Mouse (Mus musculus) kidney, postnatal 10 days (tissue): ENCODE measurements at regions not wholly inside any gene's neighbourhood (a gene's known extent, or its start where the extent isn't known, plus 50 kb on each side); places are given as distances from the start of the nearest gene placed in this dataset.
"Not testable (repeated sequence)": the region's sequence is repeated elsewhere in the genome, so short reads cannot be mapped to it uniquely, and the experiment has no call there.

Source experiments
- DNase-seq: peaks from one replicate; pipeline ENCODE4 v3.0.0; 2021; ENCODE audit warnings: mixed read lengths

DNA sequence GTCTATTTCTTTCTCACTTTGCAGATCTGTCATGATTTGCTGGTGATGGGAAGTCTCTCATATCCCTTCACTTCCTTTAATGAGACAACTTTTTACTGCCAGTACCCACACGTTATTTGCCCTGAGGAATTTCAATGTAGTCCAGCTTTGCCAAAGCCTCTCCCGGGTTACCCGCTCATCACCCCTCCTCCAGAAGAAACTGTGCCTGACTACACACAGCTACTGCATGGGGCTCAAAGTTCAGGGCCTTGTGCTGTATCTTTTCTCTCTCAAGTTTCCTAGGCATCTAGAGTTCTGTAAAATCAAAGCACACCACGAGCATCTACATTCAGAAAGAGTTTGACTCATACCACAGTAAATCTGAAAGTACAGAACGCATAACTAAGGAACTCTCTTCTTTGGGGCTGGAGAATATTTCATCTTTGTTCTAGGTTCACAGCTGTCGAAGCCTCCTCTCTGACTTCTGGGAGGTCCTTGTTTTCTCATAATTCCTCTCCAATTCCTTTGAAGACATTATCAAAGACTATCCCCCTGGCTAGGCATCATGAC is 328.4 kb upstream of the Tmc3 start:
- DNase-seq: peak; percentile 36

DNA sequence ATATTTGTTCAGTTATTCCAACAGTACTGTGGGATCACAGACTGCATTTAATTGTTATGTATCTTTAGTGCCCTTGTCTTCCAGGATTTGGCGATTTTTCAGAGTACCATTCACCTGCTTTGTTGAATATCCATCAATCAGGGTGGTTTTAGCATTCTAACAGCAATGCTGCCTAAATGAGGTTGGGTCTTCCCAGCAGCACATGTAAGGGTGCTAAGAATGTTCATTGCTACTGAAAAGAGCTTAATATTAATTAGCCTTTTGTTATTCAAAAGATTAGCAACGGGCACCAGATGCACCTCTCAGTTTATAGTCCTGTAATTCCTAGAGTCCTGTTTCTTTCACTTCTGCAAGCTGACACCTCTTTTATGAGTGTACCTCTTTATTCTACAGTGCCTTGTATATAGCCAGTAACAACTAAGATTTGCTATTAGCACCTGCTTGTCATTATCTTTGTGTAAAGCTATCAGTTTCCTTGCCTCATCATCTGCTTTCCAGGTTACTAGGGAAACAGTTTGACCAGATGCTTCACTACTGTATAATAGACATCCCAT is 326.3 kb upstream of the Tmc3 start:
- DNase-seq: no peak

DNA sequence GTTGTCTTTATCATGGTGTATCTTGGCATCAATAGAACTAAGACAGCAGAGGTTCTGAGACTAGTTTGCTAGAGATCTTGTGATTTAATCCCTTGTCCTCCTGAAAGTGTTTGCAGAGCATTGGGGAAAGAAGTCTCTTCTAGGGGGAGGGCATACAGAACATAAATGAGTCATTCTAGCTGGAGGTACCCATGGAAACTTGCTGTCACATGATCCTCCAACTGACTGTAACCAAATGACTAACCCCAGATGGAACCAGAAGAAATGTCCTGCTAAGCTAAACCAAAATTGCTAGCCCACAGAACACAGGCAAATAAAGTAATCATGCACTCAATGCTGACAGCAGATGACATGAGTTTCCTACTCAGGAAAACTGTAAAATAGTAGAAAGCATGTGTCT is 323.2 kb upstream of the Tmc3 start:
- DNase-seq: no peak

DNA sequence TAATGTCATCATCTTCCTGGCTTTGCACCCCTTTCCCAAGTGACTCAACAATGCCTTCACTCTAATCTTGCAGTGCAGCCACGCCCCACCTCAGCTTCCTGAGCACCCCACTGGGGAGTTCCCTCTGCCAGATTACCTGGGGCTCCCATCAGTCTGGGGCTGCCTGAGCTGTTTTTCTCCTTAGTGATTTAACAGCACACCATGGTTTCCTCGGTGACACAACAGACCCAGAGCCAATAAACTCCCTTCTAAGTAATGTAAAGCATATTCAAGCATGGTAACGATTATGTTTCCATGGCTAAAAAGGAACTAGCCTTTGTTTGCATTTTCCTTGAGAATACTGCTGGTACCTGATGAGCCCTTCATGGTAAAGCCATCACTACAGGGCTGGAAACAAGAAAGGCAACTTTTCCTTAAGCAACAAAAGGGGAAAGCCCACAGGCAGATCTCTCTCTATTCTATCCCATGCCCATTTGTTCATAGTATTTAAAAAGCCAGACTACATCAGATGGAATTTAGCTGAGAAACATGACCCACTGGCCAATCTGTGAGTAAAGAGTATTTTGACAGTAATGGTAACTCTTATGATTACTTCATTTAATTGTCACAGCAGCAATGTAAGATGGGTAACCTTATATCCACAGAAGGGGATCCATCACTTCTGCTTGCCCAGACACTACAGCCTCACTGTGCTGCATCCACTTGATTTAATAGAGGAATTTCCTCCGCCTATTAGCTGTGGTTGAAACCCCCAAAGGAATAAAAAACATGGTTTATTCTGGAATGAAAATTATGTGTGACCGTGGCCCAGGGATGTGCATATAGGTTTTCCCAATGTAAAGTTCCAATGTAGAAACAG is 294.6 kb upstream of the Tmc3 start:
- DNase-seq: no peak

DNA sequence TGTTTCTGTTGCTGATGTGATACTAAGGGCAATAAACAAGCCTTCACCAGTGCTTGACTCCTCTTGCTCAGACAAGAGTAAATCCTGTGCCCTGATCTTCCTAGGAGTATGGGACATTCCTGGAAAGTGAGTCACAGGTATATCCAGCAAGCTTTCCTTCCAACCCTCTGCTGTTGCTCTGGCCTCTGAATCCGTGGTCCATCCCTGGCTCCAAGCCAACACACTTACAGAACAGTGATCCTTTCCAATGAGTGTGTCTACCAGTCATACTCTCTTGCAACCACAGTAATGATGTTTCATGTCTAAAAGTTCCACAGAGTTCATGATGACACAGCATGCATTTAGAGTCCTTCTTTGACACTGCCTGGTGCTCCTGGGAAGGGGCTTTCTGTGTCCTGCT is 277.6 kb upstream of the Tmc3 start:
- DNase-seq: no peak

DNA sequence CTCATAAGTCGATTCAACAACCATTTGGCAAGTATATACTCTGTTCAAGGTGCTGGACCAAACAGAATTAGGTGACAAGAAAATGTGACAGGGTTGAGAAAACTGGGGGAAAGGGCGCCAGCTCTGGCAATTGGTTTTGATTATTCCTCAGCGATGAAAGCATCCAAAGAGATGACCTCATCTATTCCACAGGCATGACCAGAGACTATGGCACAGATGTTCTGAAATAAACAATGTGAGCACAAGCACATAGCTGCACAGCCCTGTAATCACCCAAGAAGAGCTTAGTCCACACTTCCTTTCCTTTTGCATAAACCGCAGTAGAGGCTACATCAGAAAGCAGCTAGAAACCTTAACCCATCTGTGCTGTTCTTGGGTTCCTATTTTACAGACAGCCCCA is 272.6 kb upstream of the Tmc3 start:
- no peak for DNase-seq

DNA sequence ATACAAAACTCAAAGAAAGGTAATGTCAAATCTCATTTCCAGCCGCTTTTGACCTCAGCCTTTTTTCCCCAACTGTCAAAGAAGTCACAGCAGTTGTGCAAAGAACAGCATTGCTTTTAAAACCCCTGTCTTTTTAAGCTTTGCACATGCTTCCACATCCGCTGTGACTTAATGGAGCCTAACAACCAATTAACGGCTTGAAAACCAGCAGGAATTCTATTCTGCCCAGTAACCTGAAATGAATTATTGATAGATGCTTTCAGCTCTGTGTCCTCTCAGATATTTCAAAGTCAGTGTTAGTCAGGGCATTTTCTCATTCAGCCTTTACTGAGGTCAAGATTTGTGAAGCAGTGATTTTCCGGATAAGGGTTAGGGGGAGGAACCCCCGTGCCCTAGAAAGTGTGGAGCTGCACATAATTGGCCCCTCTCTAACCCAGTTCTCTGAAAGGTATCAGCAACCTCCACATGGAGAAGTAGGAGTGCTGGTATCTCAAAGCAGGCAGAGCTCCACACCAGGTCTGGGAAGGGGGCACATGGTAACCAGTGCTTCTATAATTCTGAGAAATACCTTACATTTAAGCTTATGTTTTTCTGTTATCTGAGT is 254.8 kb upstream of the Tmc3 start:
- DNase-seq: no peak

DNA sequence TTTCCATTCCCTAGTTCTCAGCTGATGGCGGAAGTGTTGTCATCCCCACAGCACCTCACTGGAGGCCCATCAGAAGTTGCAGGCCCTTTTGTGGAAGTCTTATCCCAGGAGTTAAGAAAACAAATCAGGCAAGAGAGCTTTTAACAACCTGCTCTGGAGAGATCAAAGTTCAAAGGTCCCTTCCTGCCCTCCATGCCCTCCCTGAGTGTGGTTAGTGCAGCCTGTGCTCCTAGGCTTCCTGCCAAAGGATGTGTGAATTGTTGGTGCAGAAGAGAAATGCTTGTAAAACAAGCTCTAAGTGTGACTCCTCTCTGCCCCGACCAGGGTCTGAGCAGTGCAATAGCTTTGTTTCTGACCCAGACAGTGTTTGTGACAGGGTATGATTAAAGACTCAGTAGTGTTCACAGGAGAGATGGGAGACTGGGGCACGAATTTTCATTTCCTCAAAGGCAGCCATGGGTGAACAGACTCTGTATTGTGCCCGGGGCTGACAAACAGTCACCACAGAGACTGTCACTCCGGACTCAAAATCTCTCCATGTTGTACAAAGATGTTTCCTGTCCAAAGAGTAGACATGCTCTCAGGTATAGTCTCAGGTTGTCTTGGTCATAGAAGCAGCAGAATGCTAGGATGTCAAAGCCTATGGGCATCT is 237.5 kb upstream of the Tmc3 start:
- peak; percentile 32 for DNase-seq

DNA sequence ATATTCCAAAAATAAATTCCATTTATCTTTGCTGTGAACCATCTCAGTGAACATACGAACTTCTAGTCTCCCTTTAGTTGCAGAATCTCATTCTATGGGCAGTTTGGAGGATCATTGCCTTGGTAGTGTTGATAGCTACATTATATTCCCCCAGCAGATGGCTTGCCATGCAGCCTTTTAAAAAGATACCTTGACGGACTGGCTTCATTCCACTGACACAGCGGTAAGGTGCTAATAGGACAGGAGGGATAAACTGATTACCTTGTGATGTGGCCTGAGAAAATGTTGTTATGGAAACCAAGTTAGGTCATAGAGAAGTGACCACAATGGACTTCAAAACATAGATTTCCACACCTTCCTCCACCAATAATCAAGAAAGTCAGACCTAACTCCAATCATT is 215.5 kb upstream of the Tmc3 start:
- no peak for DNase-seq

DNA sequence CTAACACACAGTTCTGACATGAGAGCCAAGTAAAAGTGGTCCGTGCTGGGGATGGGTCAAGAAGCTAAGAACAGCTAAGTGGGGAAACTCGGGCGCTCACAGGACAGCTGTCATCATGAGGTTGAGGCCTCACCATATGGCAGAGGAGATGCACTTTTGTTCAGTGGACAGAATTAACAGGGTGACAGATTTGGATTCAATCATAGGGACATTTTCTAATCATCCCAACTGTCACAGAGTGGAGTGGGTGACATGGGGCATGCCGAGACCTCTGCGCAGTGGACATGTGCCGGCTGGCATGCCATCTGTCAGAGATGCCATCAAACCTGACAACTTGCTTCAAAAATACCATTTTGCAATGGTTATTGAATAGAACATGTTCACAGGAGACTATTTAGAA is 215.1 kb upstream of the Tmc3 start:
- DNase-seq: no peak

DNA sequence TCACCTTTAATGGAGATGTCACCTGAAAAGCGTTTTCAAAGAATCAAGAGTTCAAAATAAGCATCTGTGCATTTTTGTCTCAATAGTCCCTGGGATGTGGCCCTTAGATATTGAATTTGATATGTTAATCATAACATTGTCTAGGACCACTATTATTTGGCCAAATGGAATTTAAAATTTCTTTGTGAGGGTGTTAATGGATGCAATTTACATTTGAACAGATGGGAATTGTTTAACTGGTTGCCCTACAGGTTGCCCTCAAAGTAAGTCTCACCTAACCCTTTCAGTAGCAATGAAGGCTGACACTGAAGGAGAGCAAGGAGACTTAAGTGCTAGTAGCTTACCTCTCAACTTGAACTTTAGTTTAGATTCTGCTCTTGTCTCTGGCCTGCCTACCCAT is 207.9 kb upstream of the Tmc3 start:
- no peak for DNase-seq

DNA sequence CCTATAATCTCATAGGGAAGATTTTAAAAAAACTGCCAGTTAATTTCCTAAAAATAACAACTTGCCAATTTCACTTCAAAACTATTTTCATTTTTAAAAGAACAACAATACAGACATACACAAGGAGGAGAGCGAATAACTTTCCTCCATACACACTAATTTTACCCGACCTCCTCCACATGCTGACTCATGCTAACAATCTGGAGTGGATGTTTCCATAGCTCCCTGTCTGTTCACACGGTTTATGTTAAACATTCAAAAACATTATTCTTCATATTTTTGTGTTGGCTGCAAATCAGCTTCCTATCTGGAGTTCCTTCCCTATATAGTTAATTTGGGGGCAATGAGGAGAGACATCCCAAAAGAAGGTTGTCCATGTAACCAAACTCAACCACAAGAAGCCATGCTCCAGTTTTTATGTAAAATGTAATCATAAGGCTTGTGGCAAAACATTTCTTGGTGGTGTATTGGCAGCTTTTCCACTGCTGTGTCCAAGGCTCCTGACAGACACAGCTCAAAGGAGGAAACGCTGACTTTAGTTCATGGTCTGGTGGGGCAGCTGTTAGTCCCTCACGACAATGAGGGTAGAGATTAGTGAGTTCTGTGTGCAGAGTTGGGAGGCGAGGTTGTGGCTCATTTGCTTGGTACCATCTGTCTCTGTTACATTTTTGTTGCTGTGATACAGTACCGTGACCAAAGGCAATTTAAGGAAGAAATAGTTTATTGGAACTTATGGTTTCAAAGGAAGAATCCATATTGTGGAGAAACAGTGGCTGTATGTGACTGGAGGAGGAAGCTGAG is 203.1 kb upstream of the Tmc3 start:
- no peak for DNase-seq

DNA sequence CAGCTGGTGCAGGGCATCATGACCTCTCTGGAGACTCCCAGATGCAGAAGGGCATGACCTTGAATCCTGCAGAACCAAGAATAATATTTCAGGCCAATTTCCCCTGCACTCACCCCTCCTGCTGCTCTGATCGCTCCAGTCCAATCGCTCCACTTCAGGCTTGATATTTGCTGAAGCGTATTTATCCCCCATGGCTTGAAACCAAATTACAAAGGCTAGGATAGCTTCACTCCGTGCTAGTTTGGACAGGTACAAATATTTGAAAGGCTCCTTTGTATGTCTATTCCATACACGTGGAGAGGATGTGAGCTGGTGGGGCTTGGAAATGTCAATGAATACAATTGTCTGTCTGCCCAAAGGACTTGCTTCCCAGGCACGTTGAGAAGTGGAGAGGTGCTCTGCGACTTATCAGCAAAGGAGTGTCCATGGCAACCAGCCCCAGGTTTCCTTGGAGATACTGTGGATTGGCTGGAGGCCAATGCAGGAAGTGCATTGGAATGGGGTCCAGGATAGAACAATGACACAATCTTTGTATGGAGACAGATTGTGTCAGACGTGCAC is 201.8 kb upstream of the Tmc3 start:
- DNase-seq: peak; percentile 36

DNA sequence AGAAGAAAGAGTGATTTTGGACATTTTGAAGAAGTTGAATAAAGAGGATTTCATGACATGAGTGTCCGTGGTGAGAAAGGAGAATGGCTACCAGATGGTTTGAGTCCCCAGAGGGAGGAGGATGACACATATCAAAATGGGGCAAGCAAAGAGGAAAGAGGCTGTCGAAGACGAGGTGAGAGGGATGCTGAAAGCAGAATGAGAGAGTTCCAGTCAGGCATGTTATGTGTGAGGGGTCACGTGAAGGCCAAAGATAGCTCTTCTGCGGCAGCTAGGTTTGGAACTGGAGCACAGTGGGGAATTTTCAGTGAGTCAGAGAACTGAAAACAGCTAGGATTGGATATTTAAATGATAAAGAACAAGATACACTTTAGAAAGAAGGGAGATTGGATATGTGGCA is 193.3 kb upstream of the Tmc3 start:
- DNase-seq: no peak

DNA sequence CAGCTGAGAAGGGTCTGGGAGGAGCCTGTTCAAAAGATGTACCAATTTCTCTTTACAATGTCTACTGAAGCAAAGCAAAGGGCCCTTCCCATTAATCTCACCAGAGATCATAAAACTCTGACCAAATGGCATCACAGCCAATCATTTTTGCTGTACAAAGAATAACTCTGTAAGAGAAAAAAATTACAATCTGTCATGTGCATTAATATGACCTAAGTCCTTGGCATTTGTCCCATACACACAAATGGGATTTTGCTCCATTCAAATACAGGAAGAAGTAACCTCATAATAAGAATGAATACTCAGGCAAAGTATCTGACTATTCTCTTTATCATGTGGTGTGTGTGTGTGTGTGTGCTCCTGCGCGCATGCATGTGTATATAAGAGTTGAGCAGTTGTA is 192.5 kb upstream of the Tmc3 start:
- DNase-seq: no peak

DNA sequence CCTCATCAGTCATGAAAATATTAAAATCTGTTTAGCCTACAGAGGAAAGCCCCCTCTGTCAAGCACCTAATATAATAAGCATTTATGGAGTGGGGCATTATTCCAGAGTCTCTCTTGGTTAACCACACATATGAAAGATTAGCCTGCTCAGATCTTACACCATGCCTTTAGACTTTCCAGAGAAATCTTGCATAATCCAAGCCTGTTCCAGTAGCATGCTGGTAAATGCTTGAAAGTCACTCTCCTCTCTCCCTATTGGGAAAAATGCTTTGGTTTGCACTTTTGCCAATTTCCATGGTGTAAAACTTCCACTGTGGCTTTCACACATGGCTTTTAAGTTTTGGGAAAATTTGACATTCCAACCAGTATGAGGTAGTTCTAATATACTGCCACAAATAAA is 192.1 kb upstream of the Tmc3 start:
- no peak for DNase-seq

DNA sequence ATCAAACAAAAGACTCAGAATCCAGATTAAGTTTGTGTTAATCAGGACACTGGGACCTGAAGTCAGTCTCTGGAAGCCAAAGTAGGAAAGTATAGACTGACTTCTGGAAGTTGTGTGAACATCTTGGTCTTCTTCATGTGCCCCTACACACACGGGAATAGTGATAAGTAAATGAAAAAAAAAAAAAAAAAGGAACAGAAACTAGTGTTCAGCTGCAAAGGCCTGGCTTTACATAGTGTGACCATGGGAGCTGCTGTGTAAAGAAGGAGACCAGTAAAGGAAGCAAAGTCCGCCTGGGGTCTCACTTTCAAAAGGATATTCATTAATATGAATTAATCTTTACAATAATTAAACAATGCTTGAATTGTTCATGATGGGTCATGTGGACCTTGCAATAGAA is 190.6 kb upstream of the Tmc3 start:
- DNase-seq: no peak

DNA sequence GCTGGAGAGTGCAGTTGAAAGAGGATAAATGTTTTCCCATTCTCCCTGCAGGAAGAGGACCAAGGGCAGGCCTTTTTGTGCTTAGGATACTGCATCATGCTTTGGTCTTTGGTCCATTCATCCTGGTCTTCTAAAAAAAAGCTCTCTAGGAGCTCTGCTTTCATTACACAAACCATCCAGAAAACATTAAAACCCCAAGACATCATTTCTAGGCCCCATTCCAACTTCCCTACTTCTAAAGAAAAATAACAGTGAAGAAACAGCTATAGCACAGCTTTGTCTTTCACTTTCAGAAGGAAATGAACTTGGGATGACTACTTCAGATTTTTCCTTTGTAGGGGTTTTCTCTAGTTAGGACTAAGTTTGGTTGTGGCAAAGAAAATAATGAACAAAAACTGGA is 185.1 kb upstream of the Tmc3 start:
- DNase-seq: no peak

DNA sequence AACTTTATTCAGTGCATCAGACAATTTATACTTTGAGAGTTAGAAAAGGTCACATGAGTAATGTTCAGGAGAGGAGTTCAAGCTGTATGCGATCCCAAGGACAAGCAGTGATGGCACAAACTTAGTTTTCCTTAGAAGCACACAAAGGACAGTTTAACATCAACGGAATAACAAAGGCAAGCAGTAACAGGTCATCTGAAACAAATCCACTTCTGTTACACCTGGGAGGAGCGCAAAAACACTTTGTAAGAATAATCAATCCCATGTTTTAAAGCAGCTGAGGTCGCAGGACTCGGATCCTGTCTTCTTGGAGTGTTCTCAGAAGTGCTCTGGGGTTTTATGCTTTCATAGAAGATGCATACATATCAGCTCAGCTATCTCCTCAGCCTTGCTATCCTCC is 183.7 kb upstream of the Tmc3 start:
- no peak for DNase-seq

DNA sequence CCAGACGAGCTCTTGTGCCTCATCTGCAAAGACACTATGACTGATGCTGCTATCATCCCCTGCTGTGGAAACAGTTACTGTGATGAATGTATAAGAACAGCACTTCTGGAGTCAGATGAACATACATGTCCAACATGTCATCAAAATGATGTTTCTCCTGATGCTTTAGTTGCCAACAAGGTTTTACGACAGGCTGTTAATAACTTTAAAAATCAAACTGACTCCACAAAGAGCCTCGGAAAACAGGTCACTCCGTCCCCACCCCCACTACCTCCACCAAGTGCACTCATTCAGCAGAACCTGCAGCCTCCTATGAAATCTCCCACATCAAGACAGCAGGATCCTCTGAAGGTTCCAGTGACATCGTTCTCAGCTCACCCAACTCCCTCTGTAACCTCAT is 172.0 kb upstream of the Tmc3 start:
- DNase-seq: not testable (repeated sequence)

DNA sequence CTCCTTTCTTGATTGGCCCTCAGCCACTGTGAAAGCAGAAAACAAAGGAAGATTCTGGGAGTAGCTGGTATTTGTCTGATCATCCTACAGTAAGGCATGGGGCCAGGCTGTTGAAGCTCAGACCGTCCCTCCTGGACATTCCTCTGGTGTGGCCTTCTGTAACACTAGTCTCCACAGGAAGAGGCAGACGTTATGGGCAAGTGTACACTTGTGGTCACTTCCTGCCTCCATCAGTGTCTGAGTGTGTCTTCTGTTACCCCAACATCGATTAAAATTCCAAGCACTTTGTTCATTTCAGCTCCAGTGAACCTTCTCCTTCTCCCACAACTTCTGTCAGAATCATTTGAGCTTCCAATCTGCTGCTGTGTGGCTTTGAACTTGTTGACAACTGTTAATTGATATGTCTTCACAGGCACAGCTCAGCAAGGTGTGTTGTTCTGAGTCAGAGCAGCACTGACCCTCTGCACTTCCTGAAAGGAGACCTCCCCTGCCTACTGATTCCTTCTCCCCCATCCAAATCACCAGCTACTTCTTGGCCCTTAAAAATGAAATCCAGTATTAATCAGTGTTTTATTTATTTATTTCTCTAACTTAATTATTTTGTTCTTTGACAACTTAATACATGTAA is 154.7 kb upstream of the Tmc3 start:
- no peak for DNase-seq

DNA sequence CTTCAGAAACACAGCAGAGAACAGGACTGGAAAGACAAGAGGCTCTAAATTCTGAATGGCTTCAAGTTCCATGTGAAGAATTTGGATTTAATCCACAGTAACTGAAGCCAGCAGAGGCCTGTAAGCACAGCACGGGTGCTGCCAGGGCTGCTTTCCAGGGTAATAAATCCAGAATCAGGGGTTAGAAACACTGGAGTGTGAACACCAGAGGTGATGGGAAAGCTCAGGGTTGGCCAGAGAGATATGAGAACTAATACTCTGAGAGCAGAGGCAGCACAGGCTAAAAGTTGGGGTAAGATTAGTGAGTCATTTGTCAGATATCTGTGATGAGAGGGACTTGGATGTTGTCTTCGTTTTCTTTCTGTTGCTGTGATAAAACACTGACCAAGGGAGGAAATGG is 153.6 kb upstream of the Tmc3 start:
- peak; percentile 73 for DNase-seq
